Mouse (Mus musculus) testis, adult 2 months (tissue): Measurements from ENCODE around the gene Arhgef3. TPM values are rescaled to one million over a fixed set of nuclear protein-coding genes. Genes with fewer than 3 reads are reported as not detected.
"Not testable (repeated sequence)": the region's sequence is repeated elsewhere in the genome, so short reads cannot be mapped to it uniquely, and the experiment has no call there.

Experiments used
- H3K27ac ChIP-seq: fragments of 200-500 bp; 2 replicates; pipeline ENCODE4 v1.5.1; 2012; ENCODE audit warnings: low read depth, low read length; ENCODE audit not compliant: control insufficient read depth, insufficient read depth
- H3K27me3 ChIP-seq: fragments of 200-500 bp; 2 replicates; pipeline ENCODE4 v1.6.1; 2012; ENCODE audit warnings: mild to moderate bottlenecking, low read length, moderate library complexity; ENCODE audit not compliant: control insufficient read depth, insufficient read depth
- H3K36me3 ChIP-seq: fragments of 200-500 bp; 2 replicates; pipeline ENCODE4 v1.6.1; 2012; ENCODE audit warnings: mild to moderate bottlenecking, low read length; ENCODE audit not compliant: control insufficient read depth, insufficient read depth
- H3K4me1 ChIP-seq: fragments of 200-500 bp; 2 replicates; pipeline ENCODE4 v1.6.1; 2012; ENCODE audit warnings: low read length; ENCODE audit not compliant: control insufficient read depth, insufficient read depth
- H3K4me3 ChIP-seq: fragments of 200-500 bp; 2 replicates; pipeline ENCODE4 v1.5.1; 2012; ENCODE audit warnings: low read depth, mild to moderate bottlenecking, low read length, moderate library complexity, mixed read lengths; ENCODE audit not compliant: control insufficient read depth
- CTCF ChIP-seq: fragments of 200-500 bp; IDR thresholded peaks from 2 replicates; pipeline ENCODE4 v1.5.1; 2012; ENCODE audit warnings: low read depth, mild to moderate bottlenecking, inconsistent platforms, low read length, moderate library complexity; ENCODE audit not compliant: control insufficient read depth, insufficient read depth, insufficient replicate concordance
- POLR2A ChIP-seq: fragments of 200-500 bp; IDR thresholded peaks from 2 replicates; pipeline ENCODE4 v1.6.1; 2012; ENCODE audit warnings: low read depth, mild to moderate bottlenecking, inconsistent platforms, low read length, moderate library complexity; ENCODE audit not compliant: control insufficient read depth
- polyA plus RNA-seq: library from polyadenylated mRNA; depleted of rRNA; stranded (reverse); fragments of >200 nt; gene quantifications from 2 replicates; pipeline ENCODE4 v1.2.3, GENCODE M21; 2012

The Arhgef3 gene
- polyA plus RNA-seq, 1 experiment = 7.7 TPM

DNA sequence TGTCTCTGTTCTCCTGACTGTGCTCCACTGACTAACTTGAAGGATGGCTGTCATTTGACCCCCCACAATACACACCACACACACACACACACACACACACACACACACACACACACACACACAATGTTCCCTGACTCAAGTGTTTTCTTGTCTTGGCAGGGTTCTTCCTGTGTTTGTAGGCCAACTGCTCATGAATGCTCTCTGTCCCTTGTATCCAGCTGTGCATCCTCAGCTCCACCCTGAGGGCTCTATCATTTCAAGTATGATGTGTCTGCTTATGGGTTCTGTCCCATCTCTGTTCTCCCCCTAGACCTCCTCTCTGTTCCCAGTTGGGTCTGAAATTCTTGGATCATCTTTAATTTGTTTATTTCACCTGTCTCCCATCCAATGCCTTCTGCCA lies 91.7 kb downstream of the Arhgef3 start:
- Histone ChIP-seq H3K36me3 (no peaks in the 10 kb centered on the region), H3K4me1 (no peaks in the 10 kb centered on the region)

DNA sequence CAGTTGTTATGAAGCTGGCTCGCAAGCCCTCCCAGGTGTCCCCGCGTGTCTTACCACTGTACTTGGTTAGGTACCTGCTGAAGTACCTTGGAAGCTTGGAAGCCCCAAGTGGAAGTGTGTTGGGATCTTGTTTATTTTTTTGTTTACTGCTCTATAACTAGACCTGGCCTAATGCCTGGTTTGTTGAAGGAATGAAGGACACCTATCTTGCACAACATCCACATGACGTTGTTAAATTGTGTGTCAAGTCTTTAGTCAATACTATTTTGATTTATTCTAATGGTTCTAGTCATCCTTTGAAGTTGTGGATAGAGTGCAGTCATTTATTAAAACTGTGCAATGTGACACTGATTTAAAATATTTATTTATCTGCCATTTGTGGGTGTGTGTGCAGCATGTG lies 94.8 kb downstream of the Arhgef3 start:
- no peak for TF ChIP-seq CTCF
- no peak for TF ChIP-seq POLR2A
- Histone ChIP-seq H3K4me1 (no peaks in the 10 kb centered on the region), H3K36me3 (no peaks in the 10 kb centered on the region), H3K27me3 (no peaks in the 10 kb centered on the region), H3K4me3 (no peak overlapping the region), H3K27ac (no peak overlapping the region)

More for the DNA sequence above, 91.7 kb downstream of the Arhgef3 start:
- Histone ChIP-seq H3K27ac (no peak overlapping the region), H3K27me3 (no peaks in the 10 kb centered on the region), H3K4me3 (no peak overlapping the region)
- TF ChIP-seq POLR2A = no peak

DNA sequence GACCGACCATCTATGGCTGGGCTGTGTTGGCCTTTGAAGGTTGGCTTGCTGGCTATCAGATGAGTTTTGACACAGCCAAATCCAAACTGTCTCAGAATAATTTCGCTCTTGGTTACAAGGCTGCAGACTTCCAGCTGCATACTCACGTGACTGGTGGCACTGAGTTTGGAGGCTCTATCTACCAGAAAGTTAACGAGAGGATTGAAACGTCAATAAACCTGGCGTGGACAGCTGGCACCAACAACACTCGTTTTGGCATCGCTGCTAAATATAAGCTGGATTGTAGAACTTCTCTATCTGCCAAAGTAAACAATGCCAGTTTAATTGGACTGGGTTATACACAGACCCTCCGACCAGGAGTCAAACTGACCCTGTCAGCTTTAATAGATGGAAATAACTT lies 96.1 kb downstream of the Arhgef3 start:
- not testable (repeated sequence) for H3K27ac ChIP-seq, H3K4me1 ChIP-seq, H3K4me3 ChIP-seq, H3K36me3 ChIP-seq, H3K27me3 ChIP-seq

DNA sequence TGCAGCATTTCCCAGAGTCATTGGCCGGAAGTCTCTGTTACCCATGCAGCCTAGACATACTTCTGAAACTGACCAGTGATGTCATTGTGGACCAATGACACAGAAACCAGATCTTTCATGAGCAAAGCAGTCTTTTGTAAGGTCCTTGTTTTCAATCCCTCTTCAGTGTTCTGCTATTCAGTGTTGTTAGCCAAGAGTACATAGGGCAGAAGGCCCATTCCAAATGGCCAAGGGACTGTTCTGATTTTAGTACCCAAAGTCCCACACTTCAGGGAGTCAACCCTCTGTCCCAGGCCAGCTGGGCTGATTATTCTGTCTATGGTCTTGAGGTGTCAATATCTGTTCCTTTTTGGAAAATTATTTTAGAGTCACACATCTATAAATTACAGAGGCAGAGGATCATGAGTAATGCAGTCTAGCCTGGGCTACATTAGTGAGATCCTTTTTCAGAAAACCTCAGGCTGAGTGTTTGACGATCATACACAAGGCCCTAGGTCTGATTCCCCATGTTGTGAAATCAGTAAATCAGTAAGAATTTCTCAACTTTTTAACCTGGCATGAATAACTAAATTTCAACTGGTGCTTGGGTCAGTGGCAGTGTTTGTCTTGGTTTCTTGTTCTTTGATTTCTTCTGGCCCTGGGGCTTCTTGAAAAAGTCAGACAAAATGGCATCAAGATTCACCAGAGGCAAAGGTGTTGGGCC lies 97.2 kb downstream of the Arhgef3 start:
- Histone ChIP-seq H3K27me3 (no peaks in the 10 kb centered on the region), H3K4me3 (no peak overlapping the region), H3K4me1 (no peaks in the 10 kb centered on the region), H3K36me3 (no peaks in the 10 kb centered on the region), H3K27ac (no peak overlapping the region)
- TF ChIP-seq POLR2A (no peak), CTCF (no peak)

DNA sequence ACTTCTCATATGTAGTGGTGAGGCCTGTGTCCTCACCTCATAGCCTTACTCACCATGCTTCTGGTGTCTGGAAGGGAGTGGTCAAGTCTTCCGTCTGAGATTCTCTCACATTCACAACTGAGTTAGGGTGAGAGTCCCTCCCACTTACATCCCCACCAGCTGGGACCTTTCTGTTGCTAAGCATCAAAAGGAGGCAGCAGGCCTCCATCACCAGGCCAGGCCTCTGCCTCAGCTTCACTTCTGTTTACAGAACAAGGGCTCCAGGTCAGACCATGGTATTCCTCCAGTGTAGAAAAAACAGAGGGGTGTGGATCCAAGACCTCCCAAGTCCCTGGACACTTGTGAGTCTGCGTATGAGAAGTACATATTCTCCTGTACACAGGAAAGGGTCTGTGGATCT lies 99.5 kb downstream of the Arhgef3 start:
- Histone ChIP-seq H3K4me3 (no peak overlapping the region), H3K4me1 (no peaks in the 10 kb centered on the region), H3K27me3 (no peaks in the 10 kb centered on the region), H3K36me3 (no peaks in the 10 kb centered on the region), H3K27ac (no peak overlapping the region)
- TF ChIP-seq CTCF = no peak
- TF ChIP-seq POLR2A = no peak

DNA sequence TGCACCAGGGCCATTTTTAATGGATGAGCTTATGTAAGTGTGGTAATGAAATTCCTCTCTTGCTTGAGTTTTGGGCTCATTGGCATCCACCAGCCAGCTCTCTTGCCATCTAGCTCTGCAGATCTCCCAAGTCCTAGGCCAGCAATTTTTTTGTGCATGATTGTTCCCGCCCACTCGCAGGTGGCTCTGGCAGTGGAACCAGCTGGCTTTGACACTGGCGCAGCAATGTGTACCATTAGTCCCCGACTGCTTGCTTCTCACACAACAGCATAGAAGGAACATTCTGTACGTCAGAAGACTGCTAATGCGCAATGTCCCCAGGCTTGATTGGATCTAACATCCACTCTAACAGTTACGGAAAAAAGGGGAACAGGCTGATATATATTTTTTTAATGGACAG lies 105.0 kb downstream of the Arhgef3 start:
- TF ChIP-seq CTCF (no peak), POLR2A (no peak)
- Histone ChIP-seq H3K27me3 (no peaks in the 10 kb centered on the region), H3K4me1 (no peaks in the 10 kb centered on the region), H3K4me3 (no peak overlapping the region), H3K27ac (no peak overlapping the region), H3K36me3 (no peaks in the 10 kb centered on the region)

DNA sequence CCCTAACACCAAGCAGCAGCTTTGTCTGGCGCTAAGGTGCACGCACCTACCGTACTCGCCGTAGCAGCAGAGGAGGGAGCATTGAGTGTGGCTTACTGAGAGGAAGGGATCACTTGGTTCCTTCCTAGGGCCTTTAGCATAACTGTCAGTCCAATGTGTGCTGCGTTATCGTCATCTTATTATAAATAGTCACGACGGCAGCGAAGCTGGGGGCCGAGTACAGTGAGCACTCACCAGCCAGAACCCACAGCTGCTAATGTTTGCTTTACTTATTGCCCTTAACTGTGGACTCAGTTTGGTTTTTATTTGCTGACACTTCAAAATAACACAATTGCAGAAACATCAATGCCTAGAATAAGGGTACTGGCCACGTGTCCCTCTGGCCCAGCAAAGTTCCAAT lies 105.6 kb downstream of the Arhgef3 start:
- Histone ChIP-seq H3K4me1 (no peaks in the 10 kb centered on the region), H3K27me3 (no peaks in the 10 kb centered on the region), H3K27ac (no peak overlapping the region), H3K4me3 (no peak overlapping the region), H3K36me3 (no peaks in the 10 kb centered on the region)
- no peak for TF ChIP-seq CTCF

DNA sequence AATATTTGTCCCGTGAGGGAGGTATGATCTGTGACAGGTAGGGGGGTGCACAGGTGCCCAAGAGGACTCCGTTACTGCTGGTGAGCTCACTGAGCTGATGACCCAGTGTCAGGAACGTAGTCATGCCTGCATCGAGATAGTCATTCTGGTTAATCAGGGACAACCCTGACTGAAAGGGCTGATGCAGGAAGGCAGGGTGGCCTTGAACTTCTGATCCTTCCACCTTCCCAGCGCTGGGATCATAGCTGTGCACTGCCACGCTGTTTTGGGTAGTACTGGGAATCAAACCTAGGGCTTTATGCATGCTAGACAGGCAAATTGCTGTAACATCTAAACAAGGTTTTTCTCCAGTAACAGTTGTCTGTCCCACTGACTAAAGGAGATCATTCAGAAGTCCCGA lies 109.9 kb downstream of the Arhgef3 start:
- TF ChIP-seq CTCF (no peak), POLR2A (no peak)
- no peak overlapping the region for H3K4me3 ChIP-seq
- no peak overlapping the region for H3K27ac ChIP-seq
- H3K36me3 ChIP-seq = no peaks in the 10 kb centered on the region
- no peaks in the 10 kb centered on the region for H3K27me3 ChIP-seq
- H3K4me1 ChIP-seq = no peaks in the 10 kb centered on the region
